Mouse (Mus musculus) lung, embryonic 14.5 days (tissue): ENCODE results near the gene Syk. TPM values are rescaled to one million over a fixed set of nuclear protein-coding genes. Genes with fewer than 3 reads are reported as not detected.

ENCODE experiments used
- ATAC-seq: fragments of 200-750 bp; cut with Nextera tagmentation; 2 replicates; pipeline ENCODE4 v1.8.0; 2017; ENCODE audit warnings: mild to moderate bottlenecking, moderate TSS enrichment, moderate library complexity; ENCODE audit not compliant: insufficient read depth
- DNase-seq: peaks from one replicate; pipeline ENCODE4 v3.0.0-alpha.2; 2015
- H3K27ac ChIP-seq: fragments of 300-500 bp; sonication (generic); 2 replicates; pipeline ENCODE4 v1.5.1; 2014; ENCODE audit warnings: low read depth, mild to moderate bottlenecking, moderate library complexity
- H3K27me3 ChIP-seq: fragments of 300-500 bp; sonication (generic); 2 replicates; pipeline ENCODE4 v1.6.1; 2014; ENCODE audit warnings: low read length, control low read depth; ENCODE audit not compliant: insufficient read depth
- H3K36me3 ChIP-seq: fragments of 300-500 bp; sonication (generic); 2 replicates; pipeline ENCODE4 v1.6.1; 2014; ENCODE audit warnings: control low read depth; ENCODE audit not compliant: insufficient read depth
- H3K4me1 ChIP-seq: fragments of 300-500 bp; sonication (generic); 2 replicates; pipeline ENCODE4 v1.6.1; 2014; ENCODE audit warnings: antibody characterized with exemption, control low read depth; ENCODE audit not compliant: insufficient read depth
- H3K4me2 ChIP-seq: fragments of 300-500 bp; sonication (generic); 2 replicates; pipeline ENCODE4 v1.6.1; 2014; ENCODE audit warnings: mild to moderate bottlenecking
- H3K4me3 ChIP-seq: fragments of 300-500 bp; sonication (generic); 2 replicates; pipeline ENCODE4 v1.5.1; 2014; ENCODE audit warnings: low read depth, low read length
- H3K9ac ChIP-seq: fragments of 300-500 bp; sonication (generic); 2 replicates; pipeline ENCODE4 v1.6.1; 2014
- H3K9me3 ChIP-seq: fragments of 300-500 bp; sonication (generic); 2 replicates; pipeline ENCODE4 v1.6.1; 2016; ENCODE audit warnings: low read depth, low read length, control low read depth
- CTCF ChIP-seq: IDR thresholded peaks from 2 replicates; pipeline ENCODE4 v1.5.1; 2016; ENCODE audit warnings: antibody characterized with exemption, low read depth
- WGBS: fragments of 180-500 bp; shearing (Covaris S2); extraction: QIAGEN DNeasy Blood & Tissue Kit; methylation state at CpG from one replicate; pipeline ENCODE4 v1.1.7; 2014; 5-methylcytosine and 5-hydroxymethylcytosine counted together
- polyA plus RNA-seq: library from polyadenylated mRNA; unstranded; fragments of >200 nt; fragmentation: Nextera tagmentation; extraction: Ambion mirVana; gene quantifications from 2 replicates; pipeline ENCODE4 v1.2.1, GENCODE M21; 2014

The Syk gene
- polyA plus RNA-seq, 1 experiment from 2014 or later: 6.6 TPM

- DNase-seq: peak; percentile 63
- no peak for TF ChIP-seq CTCF
- no peak overlapping the region for H3K4me2 ChIP-seq
- H3K27me3 ChIP-seq: no peaks in the 10 kb centered on the region
- no peaks in the 10 kb centered on the region for H3K9me3 ChIP-seq
- peak; percentile 52; the same call in 1 of the 2 replicates for ATAC-seq
- no peak overlapping the region for H3K27ac ChIP-seq
- no peaks in the 10 kb centered on the region for H3K36me3 ChIP-seq
- no peaks in the 10 kb centered on the region for H3K4me1 ChIP-seq
- H3K4me3 ChIP-seq: no peak overlapping the region
- H3K9ac ChIP-seq: no peak overlapping the region
- 33% methylated on average over 4 of the region's 4 CpGs for WGBS
Measured at GRCm38 (mm10) chr13:52673272-52673671, 90.3 kb downstream of the Syk start.

- Histone ChIP-seq H3K9ac (no peak overlapping the region), H3K27me3 (no peaks in the 10 kb centered on the region), H3K4me1 (no peaks in the 10 kb centered on the region), H3K4me2 (no peak overlapping the region), H3K4me3 (no peak overlapping the region), H3K36me3 (no peaks in the 10 kb centered on the region), H3K27ac (no peak overlapping the region), H3K9me3 (no peaks in the 10 kb centered on the region)
- DNase-seq: no peak
- no peak for TF ChIP-seq CTCF
- ATAC-seq: no peak
- WGBS: 54% methylated on average over 4 of the region's 4 CpGs
Measured at GRCm38 (mm10) chr13:52673856-52674255, 90.9 kb downstream of the Syk start.

- DNase-seq (no peak), ATAC-seq (no peak)
- no peaks in the 10 kb centered on the region for H3K27me3 ChIP-seq
- H3K27ac ChIP-seq: no peak overlapping the region
- no peak overlapping the region for H3K4me3 ChIP-seq
- no peaks in the 10 kb centered on the region for H3K4me1 ChIP-seq
- no peaks in the 10 kb centered on the region for H3K9me3 ChIP-seq
- no peaks in the 10 kb centered on the region for H3K36me3 ChIP-seq
- TF ChIP-seq CTCF: no peak
- 36% methylated on average over 12 of the region's 12 CpGs for WGBS
- no peak overlapping the region for H3K9ac ChIP-seq
- no peak overlapping the region for H3K4me2 ChIP-seq
Measured at GRCm38 (mm10) chr13:52674839-52675238, 91.9 kb downstream of the Syk start.

GRCm38 (mm10) chr13:52675526-52676294, 92.7 kb downstream of the Syk start:
- ATAC-seq (no peak), DNase-seq (no peak)
- Histone ChIP-seq H3K4me3 (no peak overlapping the region), H3K27me3 (no peaks in the 10 kb centered on the region), H3K27ac (no peak overlapping the region), H3K36me3 (no peaks in the 10 kb centered on the region), H3K9ac (no peak overlapping the region), H3K4me1 (no peaks in the 10 kb centered on the region), H3K9me3 (no peaks in the 10 kb centered on the region), H3K4me2 (no peak overlapping the region)
- 72% methylated on average over 8 of the region's 8 CpGs for WGBS
- no peak for TF ChIP-seq CTCF

GRCm38 (mm10) chr13:52676671-52677445, 93.9 kb downstream of the Syk start:
- no peak for DNase-seq

GRCm38 (mm10) chr13:52679906-52680305, 96.9 kb downstream of the Syk start:
- TF ChIP-seq CTCF: no peak
- Histone ChIP-seq H3K4me2 (no peak overlapping the region), H3K27ac (no peak overlapping the region), H3K27me3 (no peaks in the 10 kb centered on the region), H3K9ac (no peak overlapping the region), H3K4me3 (no peak overlapping the region), H3K36me3 (no peaks in the 10 kb centered on the region), H3K4me1 (no peaks in the 10 kb centered on the region), H3K9me3 (no peaks in the 10 kb centered on the region)
- 64% methylated on average over 5 of the region's 5 CpGs for WGBS
- ATAC-seq: no peak
- no peak for DNase-seq

More at GRCm38 (mm10) chr13:52676671-52677445, 93.9 kb downstream of the Syk start:
- WGBS: 54% methylated on average over 5 of the region's 5 CpGs
- no peak for TF ChIP-seq CTCF
- no peak for ATAC-seq
- Histone ChIP-seq H3K4me1 (no peaks in the 10 kb centered on the region), H3K9ac (no peak overlapping the region), H3K4me2 (no peak overlapping the region), H3K27me3 (no peaks in the 10 kb centered on the region), H3K27ac (no peak overlapping the region), H3K36me3 (no peaks in the 10 kb centered on the region), H3K9me3 (no peaks in the 10 kb centered on the region), H3K4me3 (no peak overlapping the region)

- no peak for TF ChIP-seq CTCF
- no peak for ATAC-seq
Measured at GRCm38 (mm10) chr13:52682107-52682506, 99.1 kb downstream of the Syk start.

More at GRCm38 (mm10) chr13:52682107-52682506, 99.1 kb downstream of the Syk start:
- Histone ChIP-seq H3K36me3 (no peaks in the 10 kb centered on the region), H3K9me3 (no peaks in the 10 kb centered on the region), H3K27ac (no peak overlapping the region), H3K9ac (no peak overlapping the region), H3K4me2 (no peak overlapping the region), H3K4me3 (no peak overlapping the region), H3K4me1 (no peaks in the 10 kb centered on the region), H3K27me3 (no peaks in the 10 kb centered on the region)
- no peak for DNase-seq
- WGBS: 72% methylated on average over 5 of the region's 5 CpGs
